Mouse (Mus musculus) liver, adult 2 months (tissue): Measurements from ENCODE around the gene Tssc4. TPM values are rescaled to one million over a fixed set of nuclear protein-coding genes. Genes with fewer than 3 reads are reported as not detected.

Source experiments
- DNase-seq: peaks from one replicate; pipeline ENCODE4 v3.0.0-alpha.2; 2011; ENCODE audit warnings: low read depth, low spot score; ENCODE audit errors: extremely low read depth
- H3K27ac ChIP-seq: fragments of 200-500 bp; replicated peaks from 2 replicates; pipeline ENCODE4 v1.5.1; 2012; ENCODE audit warnings: low read depth, mild to moderate bottlenecking, control low read depth, inconsistent platforms, low read length; ENCODE audit not compliant: insufficient read depth
- H3K27me3 ChIP-seq: fragments of 200-500 bp; 2 replicates; pipeline ENCODE4 v1.6.1; 2012; ENCODE audit warnings: mild to moderate bottlenecking, moderate library complexity, low read length, inconsistent platforms; ENCODE audit not compliant: control insufficient read depth, insufficient read depth
- H3K36me3 ChIP-seq: fragments of 200-500 bp; 2 replicates; pipeline ENCODE4 v1.6.1; 2012; ENCODE audit warnings: low read length, inconsistent platforms; ENCODE audit not compliant: control insufficient read depth, insufficient read depth
- H3K4me1 ChIP-seq: fragments of 200-500 bp; 2 replicates; pipeline ENCODE4 v1.6.1; 2011; ENCODE audit warnings: low read length; ENCODE audit not compliant: control insufficient read depth, insufficient read depth
- H3K4me3 ChIP-seq: fragments of 200-500 bp; 2 replicates; pipeline ENCODE4 v1.5.1; 2011; ENCODE audit warnings: low read depth, mild to moderate bottlenecking, control low read depth, low read length, moderate library complexity; ENCODE audit not compliant: insufficient read depth
- H3K79me2 ChIP-seq: fragments of 200-500 bp; 2 replicates; pipeline ENCODE4 v1.6.1; 2012; ENCODE audit warnings: inconsistent platforms, mild to moderate bottlenecking, low read length, moderate library complexity; ENCODE audit not compliant: control insufficient read depth, insufficient read depth
- H3K9ac ChIP-seq: fragments of 200-500 bp; 2 replicates; pipeline ENCODE4 v1.6.1; 2012; ENCODE audit warnings: low read depth, mild to moderate bottlenecking, control low read depth, inconsistent platforms, low read length
- CTCF ChIP-seq: fragments of 200-500 bp; IDR thresholded peaks from 2 replicates; pipeline ENCODE4 v1.5.1; 2011; ENCODE audit warnings: low read depth, low read length, control low read depth
- POLR2A ChIP-seq: fragments of 200-500 bp; IDR thresholded peaks from 2 replicates; pipeline ENCODE4 v1.6.1; 2011; ENCODE audit warnings: low read length, control low read depth; ENCODE audit not compliant: insufficient read depth; ENCODE audit errors: extremely low read depth
- WGBS: fragments of 180-500 bp; shearing (Covaris S2); methylation state at CpG from one replicate; pipeline ENCODE4 v1.1.7; 2018; 5-methylcytosine and 5-hydroxymethylcytosine counted together
- polyA plus RNA-seq: library from polyadenylated mRNA; depleted of rRNA; stranded (reverse); fragments of >200 nt; gene quantifications from 2 replicates; pipeline ENCODE4 v1.2.3, GENCODE M21; 2012
- total RNA-seq: library from RNA; depleted of rRNA; stranded (reverse); fragments of >200 nt; gene quantifications from 2 replicates; pipeline ENCODE4 v1.2.3, GENCODE M21; 2014

Tssc4 gene
- total and polyA plus RNA-seq, 2 experiments, result 11.9 to 47.7 TPM

- no peaks in the 10 kb centered on the region for H3K27me3 ChIP-seq
- no peak for DNase-seq
- no peaks in the 10 kb centered on the region for H3K36me3 ChIP-seq
Observed at GRCm38 (mm10) chr7:143105258-143105897, 36.3 kb downstream of the Tssc4 start.

GRCm38 (mm10) chr7:143106062-143106461, 37.0 kb downstream of the Tssc4 start, which contains the start of gene Kcnq1:
Gene Kcnq1, plus strand, starts transcription at chr7:143106362.
- WGBS, result 70% methylated on average over 4 of the region's 4 CpGs
- TF ChIP-seq POLR2A, result no peak
- no peak for TF ChIP-seq CTCF
- H3K36me3 ChIP-seq, result no peaks in the 10 kb centered on the region
- DNase-seq, result no peak
- H3K9ac ChIP-seq, result peak within 1 kb of the TSS; percentile 64
- no peak within 1 kb of the TSS for H3K27ac ChIP-seq
- H3K79me2 ChIP-seq, result no peaks in the 10 kb centered on the region
- no peaks in the 10 kb centered on the region for H3K4me1 ChIP-seq
- H3K27me3 ChIP-seq, result no peaks in the 10 kb centered on the region
- peak within 1 kb of the TSS; percentile 62 for H3K4me3 ChIP-seq

More at GRCm38 (mm10) chr7:143105258-143105897, 36.3 kb downstream of the Tssc4 start:
- TF ChIP-seq POLR2A (no peak), CTCF (no peak)
- no peak overlapping the region for H3K4me3 ChIP-seq
- no peak overlapping the region for H3K27ac ChIP-seq
- H3K9ac ChIP-seq, result no peak overlapping the region
- WGBS, result 42% methylated on average over 11 of the region's 11 CpGs
- no peaks in the 10 kb centered on the region for H3K79me2 ChIP-seq
- no peaks in the 10 kb centered on the region for H3K4me1 ChIP-seq

GRCm38 (mm10) chr7:143106672-143107465, 37.8 kb downstream of the Tssc4 start:
- H3K9ac ChIP-seq, result peak overlapping the region; percentile 64
- H3K27me3 ChIP-seq, result no peaks in the 10 kb centered on the region
- H3K36me3 ChIP-seq, result no peaks in the 10 kb centered on the region
- no peaks in the 10 kb centered on the region for H3K79me2 ChIP-seq
- H3K27ac ChIP-seq, result no peak overlapping the region
- TF ChIP-seq CTCF (no peak), POLR2A (no peak)
- WGBS, result 6% methylated on average over 56 of the region's 57 CpGs
- peak overlapping the region; percentile 62 for H3K4me3 ChIP-seq
- no peaks in the 10 kb centered on the region for H3K4me1 ChIP-seq
- DNase-seq, result no peak

- Histone ChIP-seq H3K4me1 (no peaks in the 10 kb centered on the region), H3K79me2 (no peaks in the 10 kb centered on the region), H3K4me3 (no peak overlapping the region), H3K9ac (no peak overlapping the region), H3K27ac (peak overlapping the region; percentile 20; the same call in 1 of the 2 replicates), H3K36me3 (no peaks in the 10 kb centered on the region), H3K27me3 (no peaks in the 10 kb centered on the region)
- TF ChIP-seq POLR2A (no peak), CTCF (no peak)
- 43% methylated on average over 5 of the region's 5 CpGs for WGBS
- no peak for DNase-seq
Observed at GRCm38 (mm10) chr7:143108200-143108599, 39.2 kb downstream of the Tssc4 start.

GRCm38 (mm10) chr7:143108996-143109660, 40.1 kb downstream of the Tssc4 start:
- no peak overlapping the region for H3K4me3 ChIP-seq
- H3K4me1 ChIP-seq, result no peaks in the 10 kb centered on the region
- no peak for DNase-seq
- 0 out of 2 replicates have a peak overlapping the region, but pooled peaks have one; percentile 0 for H3K9ac ChIP-seq
- TF ChIP-seq CTCF (no peak), POLR2A (no peak)
- WGBS, result 21% methylated on average over 3 of the region's 3 CpGs
- H3K27ac ChIP-seq, result peak overlapping the region; percentile 65
- H3K36me3 ChIP-seq, result no peaks in the 10 kb centered on the region
- H3K79me2 ChIP-seq, result no peaks in the 10 kb centered on the region
- H3K27me3 ChIP-seq, result no peaks in the 10 kb centered on the region

- H3K27ac ChIP-seq, result peak overlapping the region; percentile 65
- no peaks in the 10 kb centered on the region for H3K79me2 ChIP-seq
- TF ChIP-seq CTCF, result no peak
- TF ChIP-seq POLR2A, result no peak
- no peak overlapping the region for H3K9ac ChIP-seq
- H3K27me3 ChIP-seq, result no peaks in the 10 kb centered on the region
- H3K36me3 ChIP-seq, result no peaks in the 10 kb centered on the region
- H3K4me1 ChIP-seq, result no peaks in the 10 kb centered on the region
- H3K4me3 ChIP-seq, result no peak overlapping the region; the same call in 1 of the 2 replicates
- WGBS, result 56% methylated on average over 3 of the region's 3 CpGs
- DNase-seq, result no peak
Observed at GRCm38 (mm10) chr7:143109696-143110095, 40.6 kb downstream of the Tssc4 start.
